Mouse (Mus musculus): ENCODE measurements around the gene Serpina1a. TPM values are rescaled to one million over a fixed set of nuclear protein-coding genes. Genes with fewer than 3 reads are reported as not detected.
"Not testable (repeated sequence)": the region's sequence is repeated elsewhere in the genome, so short reads cannot be mapped to it uniquely, and the experiment has no call there.

The Serpina1a gene
- polyA plus RNA-seq, 2 experiments = 0.59 TPM; not detected in 1

GRCm38 (mm10) chr12:103860976-103861375 lies 2.4 kb downstream of the Serpina1a start:
- DNase-seq (ENCODE audit: low spot score) = no peak
- TF ChIP-seq POLR2A (IDR thresholded peaks at IDR 0.05; ENCODE audit: borderline replicate concordance, extremely low read depth, insufficient read depth, insufficient read length) = no peak
- Histone ChIP-seq H3K9ac (ENCODE audit: low read depth, low read length, severe bottlenecking) (no peak overlapping the region), H3K4me2 (replicated peaks; ENCODE audit: low read depth, low read length, severe bottlenecking) (no peak overlapping the region), H3K4me3 (replicated peaks; ENCODE audit: low read length) (no peak overlapping the region), H3K9me3 (ENCODE audit: control insufficient read depth, low read length) (no peaks in the 10 kb centered on the region), H3K27me3 (ENCODE audit: control insufficient read depth, insufficient read depth, low read length) (no peaks in the 10 kb centered on the region), H3K27ac (replicated peaks; ENCODE audit: low read depth, low read length) (no peak overlapping the region), H3K4me1 (ENCODE audit: control insufficient read depth, insufficient read depth, low read length) (no peaks in the 10 kb centered on the region), H3K36me3 (ENCODE audit: control insufficient read depth, insufficient read depth, low read length) (no peaks in the 10 kb centered on the region)
- no peak for ATAC-seq (ENCODE audit: low FRiP score, low read depth)
- WGBS = 71% methylated on average over 3 of the region's 3 CpGs

DNA sequence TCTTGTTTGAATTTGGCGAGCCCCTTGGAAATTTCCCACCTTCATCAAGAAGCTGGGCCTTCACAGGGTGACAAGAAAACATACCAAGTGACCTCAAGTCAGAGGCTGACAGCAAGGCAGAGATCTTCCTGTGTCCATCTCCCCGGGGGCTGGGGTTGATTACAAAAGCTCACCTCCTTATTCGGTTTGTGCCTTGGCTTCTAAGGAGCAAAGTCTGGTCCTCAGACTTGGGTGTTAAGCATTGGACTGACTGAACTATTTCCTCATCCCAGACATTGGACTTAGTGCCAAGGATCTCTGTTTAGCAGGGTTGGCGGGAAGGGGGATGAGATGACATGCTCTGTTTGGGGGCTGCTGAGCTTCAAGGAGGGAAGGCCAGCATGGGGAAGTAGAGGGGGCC lies 2.8 kb downstream of the Serpina1a start:
- not testable (repeated sequence) for H3K9ac ChIP-seq (ENCODE audit: low read depth, low read length, severe bottlenecking); DNase-seq (ENCODE audit: low spot score); H3K27ac ChIP-seq (replicated peaks; ENCODE audit: low read depth, low read length); H3K27me3 ChIP-seq (ENCODE audit: control insufficient read depth, insufficient read depth, low read length); H3K36me3 ChIP-seq (ENCODE audit: control insufficient read depth, insufficient read depth, low read length); H3K4me2 ChIP-seq (replicated peaks; ENCODE audit: low read depth, low read length, severe bottlenecking); H3K4me1 ChIP-seq (ENCODE audit: control insufficient read depth, insufficient read depth, low read length); H3K4me3 ChIP-seq (replicated peaks; ENCODE audit: low read length); ATAC-seq (ENCODE audit: low FRiP score, low read depth); H3K9me3 ChIP-seq (ENCODE audit: control insufficient read depth, low read length)
- 85% methylated on average over 3 of the region's 4 CpGs for WGBS

DNA sequence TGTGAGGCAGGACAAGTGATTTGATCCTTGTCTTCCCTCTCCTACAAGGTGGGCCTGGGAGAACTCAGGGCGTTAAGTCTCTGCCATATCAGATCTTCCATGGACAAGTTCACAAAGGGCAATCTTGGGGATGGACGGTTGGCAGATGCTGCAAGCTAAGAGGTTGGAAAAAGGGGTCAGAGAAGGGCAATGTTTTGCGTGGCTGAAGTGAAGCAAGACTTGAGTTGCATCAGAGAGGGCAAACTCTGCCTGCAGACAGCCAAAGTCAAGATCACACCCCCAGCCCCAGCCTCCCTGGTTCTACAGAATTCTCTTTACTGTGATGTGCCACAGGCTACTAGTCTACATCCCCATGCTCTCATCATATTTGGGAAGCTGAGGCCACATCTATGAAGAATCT lies 3.8 kb downstream of the Serpina1a start:
- H3K27ac ChIP-seq (replicated peaks; ENCODE audit: low read depth, low read length); H3K36me3 ChIP-seq (ENCODE audit: control insufficient read depth, insufficient read depth, low read length); H3K27me3 ChIP-seq (ENCODE audit: control insufficient read depth, insufficient read depth, low read length); H3K9ac ChIP-seq (ENCODE audit: low read depth, low read length, severe bottlenecking); H3K4me1 ChIP-seq (ENCODE audit: control insufficient read depth, insufficient read depth, low read length); H3K4me3 ChIP-seq (replicated peaks; ENCODE audit: low read length); ATAC-seq (ENCODE audit: low FRiP score, low read depth); H3K4me2 ChIP-seq (replicated peaks; ENCODE audit: low read depth, low read length, severe bottlenecking); H3K9me3 ChIP-seq (ENCODE audit: control insufficient read depth, low read length); DNase-seq (ENCODE audit: low spot score): not testable (repeated sequence)
- 66% methylated on average over 3 of the region's 3 CpGs for WGBS

DNA sequence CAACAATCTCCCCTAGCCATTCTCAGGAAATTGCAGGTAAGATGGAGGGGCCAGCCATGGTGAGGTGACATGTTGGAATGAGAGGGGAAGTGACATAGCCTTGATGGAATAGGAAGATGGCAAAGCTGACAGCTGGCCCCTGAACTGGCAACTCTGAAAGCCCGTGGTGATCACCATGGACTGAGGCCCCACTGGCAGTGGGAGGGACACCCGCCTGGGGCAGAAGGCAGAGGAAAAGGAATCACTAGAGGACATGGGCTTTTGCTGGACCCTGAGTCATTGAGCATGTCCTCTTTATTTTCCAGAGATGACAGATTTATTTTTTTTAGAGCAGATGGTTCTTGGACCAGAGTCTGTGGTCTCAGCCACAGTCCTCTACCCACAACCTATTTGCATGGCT lies 10.3 kb downstream of the Serpina1a start:
- not testable (repeated sequence) for H3K27me3 ChIP-seq (ENCODE audit: control insufficient read depth, insufficient read depth, low read length); ATAC-seq (ENCODE audit: low FRiP score, low read depth); H3K9me3 ChIP-seq (ENCODE audit: control insufficient read depth, low read length); H3K27ac ChIP-seq (replicated peaks; ENCODE audit: low read depth, low read length); H3K9ac ChIP-seq (ENCODE audit: low read depth, low read length, severe bottlenecking); H3K4me1 ChIP-seq (ENCODE audit: control insufficient read depth, insufficient read depth, low read length); DNase-seq (ENCODE audit: low spot score); H3K4me2 ChIP-seq (replicated peaks; ENCODE audit: low read depth, low read length, severe bottlenecking); H3K4me3 ChIP-seq (replicated peaks; ENCODE audit: low read length); H3K36me3 ChIP-seq (ENCODE audit: control insufficient read depth, insufficient read depth, low read length)
- WGBS = 77% methylated on average over 2 of the region's 2 CpGs

DNA sequence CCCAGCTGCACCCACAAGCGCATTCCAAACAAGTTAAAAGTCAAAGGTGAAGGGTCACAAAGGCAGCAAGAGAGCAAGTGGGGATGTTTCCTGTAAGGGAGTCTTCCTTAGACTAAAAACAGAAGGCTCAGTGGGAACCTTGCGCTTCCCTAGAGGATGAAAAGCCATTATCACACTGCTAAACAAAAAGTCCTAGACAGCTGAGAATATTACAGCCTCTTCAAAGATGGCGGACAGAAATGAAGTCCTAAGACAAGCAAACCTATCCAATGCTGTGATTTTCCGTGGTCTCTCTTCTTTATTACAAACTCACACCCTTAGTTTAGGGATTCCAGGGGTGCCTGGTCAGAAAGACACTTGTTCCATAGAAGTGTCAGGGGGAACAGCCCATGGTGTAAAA lies 33.1 kb downstream of the Serpina1a start, which contains the start of gene Serpina1b:
TSS of gene Serpina1b (minus strand) at position 101 of the 400 bp plus-strand sequence.
- not testable (repeated sequence) for H3K27ac ChIP-seq (replicated peaks; ENCODE audit: low read depth, low read length); H3K4me2 ChIP-seq (replicated peaks; ENCODE audit: low read depth, low read length, severe bottlenecking); H3K36me3 ChIP-seq (ENCODE audit: control insufficient read depth, insufficient read depth, low read length); H3K9me3 ChIP-seq (ENCODE audit: control insufficient read depth, low read length); ATAC-seq (ENCODE audit: low FRiP score, low read depth); DNase-seq (ENCODE audit: low spot score); H3K27me3 ChIP-seq (ENCODE audit: control insufficient read depth, insufficient read depth, low read length); H3K4me3 ChIP-seq (replicated peaks; ENCODE audit: low read length); H3K4me1 ChIP-seq (ENCODE audit: control insufficient read depth, insufficient read depth, low read length); H3K9ac ChIP-seq (ENCODE audit: low read depth, low read length, severe bottlenecking)
- WGBS = 79% methylated on average over 4 of the region's 4 CpGs

DNA sequence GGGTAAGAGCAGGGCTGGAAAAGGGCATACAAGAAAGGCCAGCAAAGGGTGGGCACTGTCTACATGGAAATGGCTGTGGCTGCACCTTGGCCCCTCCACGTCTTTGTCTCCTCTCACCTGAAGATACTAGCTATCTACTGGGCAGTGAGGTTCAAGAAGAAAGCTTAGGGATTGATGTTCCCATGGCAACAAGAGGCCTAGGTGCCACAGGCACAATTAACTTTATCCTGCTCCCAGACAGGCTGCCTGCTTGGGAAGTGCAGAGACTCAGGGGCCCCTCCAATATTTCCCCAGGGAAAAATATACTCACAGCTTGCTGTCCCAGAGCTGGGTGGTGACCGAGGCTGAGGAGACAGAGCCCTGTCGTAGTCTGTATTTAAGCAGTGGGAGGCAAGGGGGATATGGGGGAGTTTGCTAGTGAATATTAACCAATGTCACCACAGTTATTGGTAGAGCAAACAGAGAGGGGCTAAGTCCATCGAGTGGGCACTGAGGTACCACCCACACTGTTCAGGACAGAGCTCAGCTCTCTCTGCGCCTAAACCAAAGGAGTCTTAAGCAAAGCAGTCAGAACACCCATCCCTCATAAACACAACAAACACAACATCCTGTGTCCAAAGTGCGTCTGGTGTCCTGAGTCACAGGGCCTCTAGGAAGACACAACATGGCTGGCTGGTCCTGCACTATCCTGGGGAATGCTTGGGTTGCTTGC lies 35.5 kb downstream of the Serpina1a start:
- DNase-seq (ENCODE audit: low spot score); H3K4me2 ChIP-seq (replicated peaks; ENCODE audit: low read depth, low read length, severe bottlenecking); H3K27me3 ChIP-seq (ENCODE audit: control insufficient read depth, insufficient read depth, low read length); H3K4me3 ChIP-seq (replicated peaks; ENCODE audit: low read length); ATAC-seq (ENCODE audit: low FRiP score, low read depth); H3K36me3 ChIP-seq (ENCODE audit: control insufficient read depth, insufficient read depth, low read length); H3K4me1 ChIP-seq (ENCODE audit: control insufficient read depth, insufficient read depth, low read length); H3K9me3 ChIP-seq (ENCODE audit: control insufficient read depth, low read length); H3K27ac ChIP-seq (replicated peaks; ENCODE audit: low read depth, low read length); H3K9ac ChIP-seq (ENCODE audit: low read depth, low read length, severe bottlenecking): not testable (repeated sequence)
- 75% methylated on average over 6 of the region's 6 CpGs for WGBS

DNA sequence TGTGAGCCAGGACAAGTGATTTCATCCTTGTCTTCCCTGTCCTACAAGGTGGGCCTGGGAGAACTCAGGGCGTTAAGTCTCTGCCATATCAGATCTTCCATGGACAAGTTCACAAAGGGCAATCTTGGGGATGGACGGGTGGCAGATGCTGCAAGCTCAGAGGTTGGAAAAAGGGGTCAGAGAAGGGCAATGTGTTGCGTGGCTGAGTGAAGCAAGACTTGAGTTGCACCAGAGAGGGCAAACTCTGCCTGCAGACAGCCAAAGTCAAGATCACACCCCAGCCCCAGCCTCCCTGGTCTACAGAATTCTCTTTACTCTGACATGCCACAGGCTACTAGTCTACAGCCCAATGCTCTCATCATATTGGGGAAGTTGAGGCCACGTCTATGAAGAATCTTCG lies 39.5 kb downstream of the Serpina1a start:
- not testable (repeated sequence) for H3K9ac ChIP-seq (ENCODE audit: low read depth, low read length, severe bottlenecking); ATAC-seq (ENCODE audit: low FRiP score, low read depth); H3K4me2 ChIP-seq (replicated peaks; ENCODE audit: low read depth, low read length, severe bottlenecking); H3K27ac ChIP-seq (replicated peaks; ENCODE audit: low read depth, low read length); DNase-seq (ENCODE audit: low spot score); H3K27me3 ChIP-seq (ENCODE audit: control insufficient read depth, insufficient read depth, low read length); H3K4me3 ChIP-seq (replicated peaks; ENCODE audit: low read length); H3K9me3 ChIP-seq (ENCODE audit: control insufficient read depth, low read length); H3K4me1 ChIP-seq (ENCODE audit: control insufficient read depth, insufficient read depth, low read length); H3K36me3 ChIP-seq (ENCODE audit: control insufficient read depth, insufficient read depth, low read length)
- WGBS = 79% methylated on average over 5 of the region's 5 CpGs

Data from limb, embryonic 14.5 days (tissue).